Mouse (Mus musculus): Measurements from ENCODE around the gene Gatm.

Gatm gene

GRCm38 (mm10) chr2:122608820-122609219 is 2.3 kb downstream of the Gatm start:
- DNase-seq (ENCODE audit: low spot score) = no peak

DNA sequence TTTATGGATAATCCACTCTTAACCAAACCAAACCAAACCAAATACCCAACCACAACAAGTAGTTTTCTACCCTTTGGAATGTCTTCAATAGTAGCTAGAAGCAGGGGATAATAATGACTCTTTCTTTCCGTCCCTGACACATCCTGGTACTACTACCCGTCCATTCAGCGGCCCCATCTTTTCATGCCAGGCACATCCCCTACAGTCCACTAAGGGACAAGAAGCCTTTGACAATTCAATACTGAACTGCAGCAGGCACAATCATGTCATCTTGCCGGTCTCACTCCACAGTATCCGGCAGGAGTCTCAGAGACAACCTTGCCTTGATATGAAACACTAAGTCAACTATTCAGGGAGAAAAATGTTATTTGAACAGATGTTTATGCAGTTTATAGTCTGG is 5.3 kb downstream of the Gatm start:
- no peak for DNase-seq (ENCODE audit: low spot score)

DNA sequence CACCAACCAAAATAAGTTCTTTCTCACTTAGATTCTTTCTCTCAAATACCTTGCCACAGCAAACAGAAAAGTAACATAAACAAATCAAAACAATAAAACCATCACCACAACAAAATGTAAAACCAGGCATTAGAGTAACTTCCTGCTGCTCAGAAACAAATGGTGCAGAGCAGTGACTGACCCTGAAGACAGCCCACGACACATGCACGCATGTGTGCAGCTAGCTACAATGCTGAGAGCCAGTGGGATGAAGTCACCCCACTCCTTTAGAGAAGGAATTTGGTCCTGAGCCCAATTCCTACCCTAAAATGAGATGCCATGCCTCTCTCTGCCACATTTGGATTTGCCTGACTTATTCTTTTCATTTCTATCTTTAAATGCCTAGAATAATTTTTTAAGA is 9.7 kb downstream of the Gatm start:
- no peak for DNase-seq (ENCODE audit: low spot score)

GRCm38 (mm10) chr2:122599736-122600135 is 11.4 kb downstream of the Gatm start:
- no peak for DNase-seq (ENCODE audit: low spot score)

DNA sequence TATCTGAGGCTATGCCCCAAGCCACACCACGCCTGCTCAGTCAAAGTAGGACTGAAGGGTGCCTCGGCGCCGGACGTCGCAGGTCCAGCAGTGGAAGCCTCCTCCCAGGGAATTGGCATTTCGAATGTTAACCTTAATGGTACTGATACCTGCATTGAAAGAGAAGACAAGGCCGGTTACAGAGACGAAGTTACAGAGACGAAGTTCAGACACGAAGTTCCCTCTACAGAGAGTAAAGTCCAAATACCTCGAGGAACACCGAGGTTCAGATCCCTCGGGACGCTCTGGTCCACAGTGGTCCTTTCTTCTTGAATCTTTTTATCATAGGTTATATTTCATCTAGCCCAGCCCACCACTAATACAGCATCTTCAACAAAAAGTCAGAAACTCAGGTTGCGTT is 15.6 kb downstream of the Gatm start:
- no peak for DNase-seq (ENCODE audit: low spot score)

DNA sequence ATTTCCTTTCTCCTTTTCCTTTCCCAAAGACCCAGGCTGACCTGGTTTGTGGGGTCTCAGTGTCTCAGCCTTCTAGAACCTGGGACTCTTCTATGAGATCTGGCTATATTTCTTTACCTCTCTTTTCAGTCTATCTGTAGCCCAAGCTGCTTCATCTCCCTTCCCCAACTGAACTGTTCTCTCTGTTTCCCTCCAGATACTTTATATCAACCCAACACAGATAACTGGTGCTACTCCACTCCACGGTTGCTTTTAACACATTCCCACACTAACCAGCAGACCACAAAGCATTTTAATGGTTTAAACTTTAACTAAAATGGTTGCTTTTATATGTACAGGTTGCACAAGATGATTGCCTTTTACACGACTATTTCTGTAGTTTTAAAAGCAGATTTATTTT is 19.9 kb downstream of the Gatm start:
- DNase-seq (ENCODE audit: low spot score) = no peak

DNA sequence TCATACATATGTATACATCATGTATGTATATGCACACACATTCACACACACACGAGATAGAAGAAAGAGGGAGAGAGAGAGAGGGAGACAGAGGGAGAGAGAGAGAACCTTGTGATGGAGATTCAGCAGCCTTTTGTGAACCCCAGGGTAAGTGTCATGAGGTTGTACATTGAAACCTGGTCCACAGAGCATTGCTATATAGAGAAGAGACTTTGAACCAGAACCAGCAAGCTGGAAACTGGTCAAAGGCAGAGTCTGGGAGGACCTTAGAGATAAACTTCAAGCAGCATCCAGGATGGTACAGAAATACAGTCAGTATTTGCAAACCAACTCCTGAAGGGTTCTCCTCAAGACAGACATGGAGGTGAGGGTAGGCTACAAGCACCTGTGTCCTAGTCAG is 20.8 kb downstream of the Gatm start:
- DNase-seq (ENCODE audit: low spot score) = no peak

DNA sequence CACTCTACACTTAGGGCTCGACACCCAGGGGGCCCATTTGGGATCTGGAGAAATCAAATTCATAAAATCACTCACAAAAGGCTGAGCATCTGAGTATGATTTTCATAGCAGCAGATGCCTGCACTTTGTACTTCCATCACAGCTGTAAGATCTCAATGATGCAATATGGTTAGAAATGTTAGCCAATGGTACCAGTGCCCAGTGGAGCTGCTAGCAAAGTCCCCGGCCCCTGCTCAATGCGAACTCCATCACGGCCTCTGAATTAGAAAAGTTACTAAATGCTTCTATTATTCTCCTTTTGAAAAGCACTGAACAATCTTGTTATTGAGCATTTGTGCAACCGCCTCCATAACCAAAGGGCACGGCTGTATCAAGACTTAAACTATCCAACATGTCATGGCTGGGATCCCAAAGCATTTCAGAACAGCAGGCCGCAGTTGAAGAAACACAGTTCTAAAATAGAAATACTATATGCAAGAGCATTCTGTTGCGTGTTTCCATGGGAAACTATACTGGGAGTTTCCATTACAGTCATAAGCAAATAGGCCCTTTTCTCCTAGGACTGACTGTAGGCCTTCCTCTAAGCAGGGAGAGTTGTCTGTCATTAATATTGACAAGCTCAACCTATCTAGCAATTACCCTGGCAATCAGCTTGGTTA is 23.1 kb downstream of the Gatm start:
- DNase-seq (ENCODE audit: low spot score) = peak; percentile 23

DNA sequence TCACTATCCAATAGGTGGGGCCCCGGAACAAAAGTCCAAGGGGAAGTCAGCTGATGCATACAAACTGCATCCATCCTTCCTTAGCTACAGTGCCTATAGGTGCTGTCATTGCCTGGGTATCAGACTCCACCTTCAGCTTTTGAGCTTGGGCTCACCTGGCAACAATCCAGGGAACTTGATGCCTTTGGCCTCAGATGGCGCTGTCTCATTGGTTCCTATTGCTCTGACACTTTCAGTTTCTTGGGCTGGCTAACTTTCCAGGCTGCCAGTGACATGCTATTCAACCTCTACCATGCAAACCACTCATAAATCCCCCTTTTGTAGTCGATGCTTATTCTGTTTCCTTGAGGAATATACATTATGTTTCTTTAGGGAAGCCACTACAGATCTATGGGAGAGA is 24.8 kb downstream of the Gatm start:
- no peak for DNase-seq (ENCODE audit: low spot score)

GRCm38 (mm10) chr2:122582324-122582723 is 28.8 kb downstream of the Gatm start:
- no peak for DNase-seq (ENCODE audit: low spot score)

GRCm38 (mm10) chr2:122581361-122582017 is 29.6 kb downstream of the Gatm start:
- peak; percentile 68 for DNase-seq (ENCODE audit: low spot score)

- DNase-seq (ENCODE audit: low spot score) = no peak
These were observed 30.7 kb downstream of the Gatm start for GRCm38 (mm10) chr2:122580426-122580825.

- no peak for DNase-seq (ENCODE audit: low spot score)
These were observed 33.8 kb downstream of the Gatm start for GRCm38 (mm10) chr2:122577316-122577715.

- DNase-seq (ENCODE audit: low spot score) = no peak
These were observed 34.8 kb downstream of the Gatm start for GRCm38 (mm10) chr2:122576295-122576694.

DNA sequence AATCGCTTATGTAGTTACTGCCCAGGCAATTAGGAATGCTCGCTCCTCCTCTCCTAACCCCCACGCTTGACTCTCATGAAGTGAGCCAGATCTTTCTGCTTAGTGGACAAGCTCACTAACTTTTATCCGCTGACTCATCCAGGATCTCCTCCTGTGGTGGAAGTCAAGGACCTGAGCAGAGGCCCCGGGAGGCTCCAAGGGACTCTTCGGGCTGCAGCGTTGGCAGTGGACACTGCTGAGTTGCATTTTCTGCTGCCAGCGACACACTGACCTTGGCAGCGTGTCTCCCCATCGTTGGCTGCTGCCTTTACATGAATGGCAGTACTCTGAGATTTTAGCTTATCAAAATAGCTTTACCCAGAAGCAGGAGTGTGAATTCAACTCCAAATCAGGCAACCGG is 35.6 kb downstream of the Gatm start:
- peak; percentile 10 for DNase-seq (ENCODE audit: low spot score)

GRCm38 (mm10) chr2:122572438-122572837 is 38.7 kb downstream of the Gatm start:
- no peak for DNase-seq (ENCODE audit: low spot score)

DNA sequence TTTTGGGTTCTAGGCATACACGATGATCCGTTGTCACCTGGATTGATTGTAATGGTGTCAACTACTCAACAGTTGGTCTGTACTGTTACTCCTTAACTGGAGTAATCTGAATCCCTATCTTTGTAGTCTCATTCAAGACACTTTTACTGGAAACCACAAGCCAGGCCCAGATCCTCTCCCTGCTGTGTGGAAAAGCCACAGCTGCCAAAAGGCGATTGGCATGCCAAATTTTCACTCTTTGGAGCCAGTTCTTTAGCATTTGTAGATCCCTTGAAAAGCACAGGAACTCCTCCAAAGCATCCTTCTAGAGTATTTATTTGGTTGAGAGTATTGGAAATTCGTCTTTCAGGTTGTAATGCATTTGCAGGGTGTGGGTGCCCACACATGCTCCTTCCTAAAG is 39.8 kb downstream of the Gatm start:
- DNase-seq (ENCODE audit: low spot score) = no peak

DNA sequence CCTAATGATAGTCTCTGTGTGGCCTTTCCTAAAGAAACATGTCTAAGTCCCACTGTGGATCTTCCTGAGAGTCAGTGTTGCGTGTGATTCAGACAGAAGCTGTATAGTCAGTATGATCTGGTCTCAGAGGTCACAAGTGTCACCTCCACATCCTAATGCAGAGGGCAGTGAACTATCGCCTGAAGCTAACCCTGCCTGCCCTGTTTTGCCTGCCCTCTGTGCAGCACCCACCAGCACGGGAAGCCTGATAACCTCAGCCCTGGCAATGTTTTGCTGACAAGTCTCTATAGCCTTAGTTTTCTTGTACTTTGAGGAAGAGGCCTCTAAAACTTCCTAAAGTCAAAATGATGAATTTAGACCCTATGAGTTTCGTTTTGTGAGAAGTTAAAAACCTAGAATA is 40.7 kb downstream of the Gatm start:
- no peak for DNase-seq (ENCODE audit: low spot score)

GRCm38 (mm10) chr2:122569439-122569838 is 41.7 kb downstream of the Gatm start:
- peak; percentile 63 for DNase-seq (ENCODE audit: low spot score)

DNA sequence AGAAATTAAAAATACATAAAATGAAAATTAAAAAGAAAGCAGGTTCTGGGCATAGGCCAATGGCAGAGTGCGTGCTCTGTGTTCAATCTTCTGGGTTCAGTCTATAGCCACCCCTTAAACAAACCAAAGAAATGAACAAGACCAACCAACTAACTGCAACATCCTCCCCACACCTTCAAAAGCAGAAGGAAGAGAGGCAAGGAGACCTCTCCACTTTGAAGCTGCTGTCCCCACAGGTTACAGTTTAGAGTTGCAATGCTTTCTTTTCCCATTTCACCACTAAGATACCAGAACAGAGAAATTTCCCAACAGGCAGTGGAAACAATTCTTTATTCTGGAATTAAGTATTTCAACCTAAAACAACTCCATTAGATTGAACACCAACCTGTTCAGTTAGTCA is 48.9 kb downstream of the Gatm start:
- no peak for DNase-seq (ENCODE audit: low spot score)

DNA sequence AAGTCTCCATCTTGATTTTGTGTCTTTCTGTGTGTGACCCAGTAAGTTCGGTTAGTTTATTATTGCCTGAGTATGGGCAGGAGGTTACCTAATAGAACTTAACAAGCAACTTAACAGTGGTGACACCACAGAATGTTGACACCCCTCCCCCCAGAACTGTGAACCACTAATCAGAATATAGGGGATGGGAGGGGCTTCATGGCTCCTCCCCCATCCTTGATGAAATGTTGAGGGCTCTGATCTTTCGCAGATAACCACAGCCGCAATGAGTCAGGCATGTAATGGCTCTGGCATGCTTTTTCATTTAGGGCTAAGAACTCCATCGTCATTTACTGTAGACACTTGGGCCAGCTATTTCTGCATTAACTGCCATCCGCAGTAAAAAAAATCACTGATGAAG is 49.9 kb downstream of the Gatm start:
- no peak for DNase-seq (ENCODE audit: low spot score)

DNA sequence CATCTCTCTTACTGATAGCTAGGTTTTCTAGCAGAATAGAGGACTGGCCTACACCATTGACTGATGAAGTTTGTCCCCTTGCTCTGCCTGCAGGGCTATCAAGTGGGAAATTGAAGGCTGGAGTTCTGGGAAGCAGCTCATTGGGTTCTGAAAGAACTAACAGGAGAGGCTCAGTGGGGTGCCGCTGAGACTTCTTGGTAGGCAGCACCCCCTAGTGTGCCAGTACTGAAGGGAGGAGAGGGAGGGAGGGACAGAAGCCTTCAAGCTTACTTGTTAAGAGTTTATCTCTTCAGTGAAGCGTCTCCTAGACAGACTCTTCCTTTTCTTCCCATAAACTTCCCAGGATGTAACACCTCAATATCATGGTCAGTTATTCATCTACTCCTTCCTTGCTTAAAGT is 52.8 kb downstream of the Gatm start:
- peak; percentile 18 for DNase-seq (ENCODE audit: low spot score)

All from MN1 (cell line).